Mouse (Mus musculus) testis, adult 2 months (tissue): Measurements from ENCODE around the gene Cox19.

Experiments used
- CTCF ChIP-seq: fragments of 200-500 bp; IDR thresholded peaks from 2 replicates; pipeline ENCODE4 v1.5.1; 2012; ENCODE audit warnings: low read depth, mild to moderate bottlenecking, inconsistent platforms, low read length, moderate library complexity; ENCODE audit not compliant: control insufficient read depth, insufficient read depth, insufficient replicate concordance
- POLR2A ChIP-seq: fragments of 200-500 bp; IDR thresholded peaks from 2 replicates; pipeline ENCODE4 v1.6.1; 2012; ENCODE audit warnings: low read depth, mild to moderate bottlenecking, inconsistent platforms, low read length, moderate library complexity; ENCODE audit not compliant: control insufficient read depth

DNA sequence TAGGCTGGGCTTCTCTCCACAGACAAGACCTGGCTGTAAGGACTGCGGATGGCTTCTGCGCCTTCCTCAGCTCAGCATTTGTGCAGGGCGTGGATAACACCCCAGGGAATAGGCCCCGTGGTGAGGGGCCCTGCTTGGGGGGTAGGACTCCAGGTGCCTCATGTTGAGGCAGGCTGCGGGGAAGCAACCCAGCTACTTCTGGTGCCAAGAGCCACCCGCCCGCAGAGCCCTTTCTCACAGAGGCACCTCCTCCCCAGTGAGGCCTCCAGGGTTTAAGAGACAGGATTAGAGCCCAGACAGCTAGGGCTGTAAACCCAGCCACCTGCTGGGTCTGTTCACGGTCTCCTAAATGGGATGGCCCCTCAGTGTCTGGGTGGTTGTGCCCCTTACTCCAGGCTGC, 410 bp upstream of the Cox19 start:
- no peak for TF ChIP-seq POLR2A
- TF ChIP-seq CTCF, result no peak
